Mouse (Mus musculus): ENCODE measurements around the gene Cnn1. TPM values are rescaled to one million over a fixed set of nuclear protein-coding genes. Genes with fewer than 3 reads are reported as not detected.

The Cnn1 gene
- polyA plus RNA-seq, 1 experiment from 2014 or later: 432 TPM

- 1% methylated on average over 24 of the region's 24 CpGs for WGBS
- Histone ChIP-seq H3K9me3 (ENCODE audit: control insufficient read depth) (no peaks in the 10 kb centered on the region), H3K36me3 (ENCODE audit: control insufficient read depth, insufficient read depth) (no peaks in the 10 kb centered on the region), H3K4me1 (replicated peaks; ENCODE audit: control insufficient read depth, insufficient read depth, low read length) (no peaks in the 10 kb centered on the region), H3K4me3 (ENCODE audit: low read depth, low read length) (peak overlapping the region; percentile 26), H3K4me2 (replicated peaks; ENCODE audit: low read depth) (peak overlapping the region; percentile 64), H3K27ac (ENCODE audit: low read depth, low read length) (no peak overlapping the region), H3K9ac (ENCODE audit: low read depth, low read length) (peak overlapping the region; percentile 27; the same call in 1 of the 2 replicates), H3K27me3 (replicated peaks; ENCODE audit: control insufficient read depth, insufficient read depth, low read length) (peaks cover 23% of the 10 kb centered on the region)
- ATAC-seq: peak; percentile 65
- peak; percentile 86 for TF ChIP-seq CTCF (IDR thresholded peaks at IDR 0.05; ENCODE audit: low read depth)
Measured at GRCm38 (mm10) chr9:22095854-22096307, 3.1 kb upstream of the Cnn1 start.

GRCm38 (mm10) chr9:22099922-22100321 lies 906 bp downstream of the Cnn1 start:
- no peak overlapping the region for H3K27ac ChIP-seq (ENCODE audit: low read depth, low read length)
- TF ChIP-seq CTCF (IDR thresholded peaks at IDR 0.05; ENCODE audit: low read depth): no peak
- H3K36me3 ChIP-seq (ENCODE audit: control insufficient read depth, insufficient read depth): no peaks in the 10 kb centered on the region
- ATAC-seq: peak; percentile 11; the same call in 1 of the 2 replicates
- peaks cover 20% of the 10 kb centered on the region for H3K27me3 ChIP-seq (replicated peaks; ENCODE audit: control insufficient read depth, insufficient read depth, low read length)
- H3K9ac ChIP-seq (ENCODE audit: low read depth, low read length): no peak overlapping the region
- H3K4me2 ChIP-seq (replicated peaks; ENCODE audit: low read depth): peak overlapping the region; percentile 17; the same call in 1 of the 2 replicates
- H3K9me3 ChIP-seq (ENCODE audit: control insufficient read depth): no peaks in the 10 kb centered on the region
- H3K4me1 ChIP-seq (replicated peaks; ENCODE audit: control insufficient read depth, insufficient read depth, low read length): no peaks in the 10 kb centered on the region
- H3K4me3 ChIP-seq (ENCODE audit: low read depth, low read length): peak overlapping the region; percentile 7; the same call in 1 of the 2 replicates
- 3% methylated on average over 18 of the region's 18 CpGs for WGBS

- no peak for TF ChIP-seq CTCF (IDR thresholded peaks at IDR 0.05; ENCODE audit: low read depth)
- Histone ChIP-seq H3K9ac (ENCODE audit: low read depth, low read length) (no peak overlapping the region), H3K36me3 (ENCODE audit: control insufficient read depth, insufficient read depth) (peaks cover 31% of the 10 kb centered on the region), H3K4me2 (replicated peaks; ENCODE audit: low read depth) (no peak overlapping the region), H3K27me3 (replicated peaks; ENCODE audit: control insufficient read depth, insufficient read depth, low read length) (no peaks in the 10 kb centered on the region), H3K4me1 (replicated peaks; ENCODE audit: control insufficient read depth, insufficient read depth, low read length) (no peaks in the 10 kb centered on the region), H3K27ac (ENCODE audit: low read depth, low read length) (no peak overlapping the region), H3K4me3 (ENCODE audit: low read depth, low read length) (no peak overlapping the region), H3K9me3 (ENCODE audit: control insufficient read depth) (no peaks in the 10 kb centered on the region)
- ATAC-seq: no peak
- WGBS: 90% methylated on average over 9 of the region's 9 CpGs
Measured at GRCm38 (mm10) chr9:22108194-22108593, 9.2 kb downstream of the Cnn1 start.

- no peak overlapping the region for H3K27ac ChIP-seq (ENCODE audit: low read depth, low read length)
- TF ChIP-seq CTCF (IDR thresholded peaks at IDR 0.05; ENCODE audit: low read depth): no peak
- peak overlapping the region; percentile 87 for H3K4me2 ChIP-seq (replicated peaks; ENCODE audit: low read depth)
- 0 out of 2 replicates have a peak, but pooled peaks cover 4% of the 10 kb centered on the region for H3K4me1 ChIP-seq (replicated peaks; ENCODE audit: control insufficient read depth, insufficient read depth, low read length)
- no peaks in the 10 kb centered on the region for H3K9me3 ChIP-seq (ENCODE audit: control insufficient read depth)
- no peaks in the 10 kb centered on the region for H3K27me3 ChIP-seq (replicated peaks; ENCODE audit: control insufficient read depth, insufficient read depth, low read length)
- H3K4me3 ChIP-seq (ENCODE audit: low read depth, low read length): peak overlapping the region; percentile 85
- H3K36me3 ChIP-seq (ENCODE audit: control insufficient read depth, insufficient read depth): peaks cover 26% of the 10 kb centered on the region
- H3K9ac ChIP-seq (ENCODE audit: low read depth, low read length): no peak overlapping the region
- WGBS: 78% methylated on average over 4 of the region's 4 CpGs
- ATAC-seq: no peak
Measured at GRCm38 (mm10) chr9:22115635-22116034, 16.6 kb downstream of the Cnn1 start.

- no peak overlapping the region for H3K27ac ChIP-seq (ENCODE audit: low read depth, low read length)
- peak overlapping the region; percentile 85 for H3K4me3 ChIP-seq (ENCODE audit: low read depth, low read length)
- peaks cover 26% of the 10 kb centered on the region for H3K36me3 ChIP-seq (ENCODE audit: control insufficient read depth, insufficient read depth)
- ATAC-seq: no peak
- H3K9ac ChIP-seq (ENCODE audit: low read depth, low read length): peak overlapping the region; percentile 87
- 19% methylated on average over 15 of the region's 15 CpGs for WGBS
- H3K9me3 ChIP-seq (ENCODE audit: control insufficient read depth): no peaks in the 10 kb centered on the region
- TF ChIP-seq CTCF (IDR thresholded peaks at IDR 0.05; ENCODE audit: low read depth): no peak
- H3K4me1 ChIP-seq (replicated peaks; ENCODE audit: control insufficient read depth, insufficient read depth, low read length): 0 out of 2 replicates have a peak, but pooled peaks cover 4% of the 10 kb centered on the region
- H3K4me2 ChIP-seq (replicated peaks; ENCODE audit: low read depth): peak overlapping the region; percentile 87
- H3K27me3 ChIP-seq (replicated peaks; ENCODE audit: control insufficient read depth, insufficient read depth, low read length): no peaks in the 10 kb centered on the region
Measured at GRCm38 (mm10) chr9:22116086-22116485, 17.1 kb downstream of the Cnn1 start.

GRCm38 (mm10) chr9:22116740-22117426 lies 17.9 kb downstream of the Cnn1 start, which contains the start of gene Elof1:
Gene Elof1 (minus strand): TSS chr9:22117172.
- H3K4me3 ChIP-seq (ENCODE audit: low read depth, low read length): peak within 1 kb of the TSS; percentile 85
- 0 out of 2 replicates have a peak, but pooled peaks cover 4% of the 10 kb centered on the region for H3K4me1 ChIP-seq (replicated peaks; ENCODE audit: control insufficient read depth, insufficient read depth, low read length)
- ATAC-seq: peak; percentile 91
- H3K27ac ChIP-seq (ENCODE audit: low read depth, low read length): peak within 1 kb of the TSS; percentile 51; the same call in 1 of the 2 replicates
- H3K4me2 ChIP-seq (replicated peaks; ENCODE audit: low read depth): peak within 1 kb of the TSS; percentile 87
- no peak for TF ChIP-seq CTCF (IDR thresholded peaks at IDR 0.05; ENCODE audit: low read depth)
- H3K9ac ChIP-seq (ENCODE audit: low read depth, low read length): peak within 1 kb of the TSS; percentile 87
- under 1% methylated on average over 51 of the region's 52 CpGs for WGBS
- H3K36me3 ChIP-seq (ENCODE audit: control insufficient read depth, insufficient read depth): peaks cover 19% of the 10 kb centered on the region
- H3K27me3 ChIP-seq (replicated peaks; ENCODE audit: control insufficient read depth, insufficient read depth, low read length): no peaks in the 10 kb centered on the region
- no peaks in the 10 kb centered on the region for H3K9me3 ChIP-seq (ENCODE audit: control insufficient read depth)
